In the genomic region with DNA sequence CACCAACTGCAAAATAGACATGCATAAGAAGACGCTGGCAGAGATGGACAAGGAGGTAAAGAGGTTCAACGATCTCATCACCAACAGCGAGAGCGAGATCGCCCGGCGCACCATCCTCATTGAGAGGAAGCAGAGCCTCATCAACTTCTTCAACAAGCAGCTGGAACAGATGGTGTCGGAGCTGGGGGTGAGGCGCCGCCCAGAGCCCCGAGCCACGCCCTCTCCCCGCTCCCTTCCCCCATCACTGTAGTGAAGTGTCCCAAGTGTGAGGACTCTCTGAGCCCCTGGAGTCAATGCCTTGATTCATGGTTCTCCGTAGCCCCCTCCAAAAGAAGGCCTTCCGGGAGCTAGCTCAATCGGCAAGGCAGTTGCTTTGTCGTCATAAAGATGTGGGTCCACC, we compare ENCODE assay signal across 31 mouse cellular contexts. TPM values are rescaled to one million over a fixed set of nuclear protein-coding genes. Genes with fewer than 3 reads are reported as not detected.
DNase-seq lines count a peak whose midpoint lies in the region; ATAC-seq and TF ChIP-seq lines count a peak whose summit lies in the region.
"Had no signal": no experiment of that assay in that cellular context is flagged by ENCODE, and none has a peak within 500 bp of the region (broad histone marks: within the 10 kb centered on the region; RNA-seq: fewer than 3 reads in every experiment).

No protein-coding gene starts in this region.

- no peak overlapping the region for H3K9ac ChIP-seq in limb, embryonic 11.5 days (ENCODE audit: low read length)
- H3K9ac ChIP-seq in liver, postnatal 0 days (replicated peaks), result no peak overlapping the region
- H3K9ac ChIP-seq: embryonic facial prominence, embryonic 12.5 days; forebrain, embryonic 15.5 days; heart, embryonic 15.5 days; hindbrain, embryonic 15.5 days; liver, embryonic 14.5 days; lung, embryonic 14.5 days; midbrain, embryonic 12.5 days had no signal

- no peak overlapping the region for H3K27ac ChIP-seq in limb, embryonic 11.5 days (replicated peaks; ENCODE audit: low read depth, low read length)
- no peak overlapping the region for H3K27ac ChIP-seq in liver, postnatal 0 days (ENCODE audit: low read depth)
- H3K27ac ChIP-seq: embryonic facial prominence, embryonic 12.5 days; forebrain, embryonic 15.5 days; heart, embryonic 10.5 days; heart, embryonic 15.5 days; hindbrain, embryonic 15.5 days; liver, embryonic 14.5 days; midbrain, embryonic 12.5 days; stomach, postnatal 0 days had no signal

- WGBS in limb, embryonic 11.5 days, result 30% methylated on average over 17 of the region's 17 CpGs
- 47% methylated on average over 17 of the region's 17 CpGs for WGBS in liver, postnatal 0 days (ENCODE audit: insufficient replicate concordance)

- no peak for ATAC-seq in limb, embryonic 11.5 days (ENCODE audit: insufficient number of reproducible peaks, low FRiP score, low TSS enrichment, low read depth)
- no peak for ATAC-seq in liver, postnatal 0 days
- ATAC-seq: activated CD4-positive, CD25-positive, alpha-beta regulatory T cell, adult 4 months; forebrain, embryonic 15.5 days had no signal

- H3K4me2 ChIP-seq in limb, embryonic 11.5 days (ENCODE audit: low read depth, severe bottlenecking), result 0 out of 2 replicates have a peak overlapping the region, but pooled peaks have one; percentile 0
- no peak overlapping the region for H3K4me2 ChIP-seq in liver, postnatal 0 days (ENCODE audit: low read depth, low read length)
- H3K4me2 ChIP-seq: embryonic facial prominence, embryonic 12.5 days; forebrain, embryonic 15.5 days; heart, embryonic 15.5 days; lung, embryonic 14.5 days; midbrain, embryonic 12.5 days had no signal

- DNase-seq in kidney, postnatal 10 days, result peak; percentile 38
- no peak for DNase-seq in kidney, adult 9 months
- peak; percentile 71 for DNase-seq in thymus, postnatal 0 days (ENCODE audit: low spot score)
- no peak for DNase-seq in thymus, postnatal 25 days
- DNase-seq in embryo, embryonic 10.5 days (ENCODE audit: low spot score), result peak; percentile 43
- DNase-seq in limb, embryonic 11.5 days (ENCODE audit: low spot score), result peak; percentile 47
- DNase-seq in liver, postnatal 0 days, result no peak
- no peak for DNase-seq in B cell, adult 2 months
- DNase-seq: adrenal gland, adult 2 months; adrenal gland, postnatal 36 days; cerebellum, adult 18-20 months; cerebellum, postnatal 10 days; gastrocnemius, postnatal 25 days; heart, adult 11 months; heart, postnatal 36 days; kidney, adult 18-20 months; liver; lung, embryonic 14.5 days; lung, postnatal 36 days; right cerebral cortex, adult 18-20 months; right cerebral cortex, postnatal 4 days had no signal

- no peaks in the 10 kb centered on the region for H3K36me3 ChIP-seq in limb, embryonic 11.5 days (ENCODE audit: control insufficient read depth, insufficient read depth, low read length)
- H3K36me3 ChIP-seq in liver, postnatal 0 days (replicated peaks; ENCODE audit: insufficient read depth, low read length), result no peaks in the 10 kb centered on the region
- H3K36me3 ChIP-seq: embryonic facial prominence, embryonic 12.5 days; forebrain, embryonic 15.5 days; heart, embryonic 10.5 days; heart, embryonic 15.5 days; hindbrain, embryonic 15.5 days had no signal

- no peaks in the 10 kb centered on the region for H3K27me3 ChIP-seq in limb, embryonic 11.5 days (ENCODE audit: control insufficient read depth, insufficient read depth, low read length)
- 0 out of 2 replicates have a peak, but pooled peaks cover 7% of the 10 kb centered on the region for H3K27me3 ChIP-seq in liver, postnatal 0 days (ENCODE audit: insufficient read depth, low read length)
- H3K27me3 ChIP-seq: embryonic facial prominence, embryonic 12.5 days; forebrain, embryonic 15.5 days; hindbrain, embryonic 15.5 days had no signal

- peaks cover 18% of the 10 kb centered on the region; the same call in 1 of the 2 replicates for H3K4me1 ChIP-seq in limb, embryonic 11.5 days (ENCODE audit: control insufficient read depth, insufficient read depth, low read length)
- H3K4me1 ChIP-seq in liver, postnatal 0 days (ENCODE audit: insufficient read depth), result peaks cover 2% of the 10 kb centered on the region; the same call in 1 of the 2 replicates

- TF ChIP-seq CTCF in liver, postnatal 0 days (IDR thresholded peaks at IDR 0.05; ENCODE audit: low read depth), result no peak

- no peak overlapping the region for H3K4me3 ChIP-seq in limb, embryonic 11.5 days (ENCODE audit: low read depth, low read length)
- H3K4me3 ChIP-seq in liver, postnatal 0 days (ENCODE audit: low read depth, low read length), result no peak overlapping the region
- H3K4me3 ChIP-seq: embryonic facial prominence, embryonic 12.5 days; forebrain, embryonic 15.5 days; heart, embryonic 15.5 days; hindbrain, embryonic 15.5 days; midbrain, embryonic 12.5 days had no signal

- TF ChIP-seq EP300 in liver, postnatal 0 days (IDR thresholded peaks at IDR 0.05; ENCODE audit: low read depth), result no peak

- no peaks in the 10 kb centered on the region for H3K9me3 ChIP-seq in limb, embryonic 11.5 days (ENCODE audit: control insufficient read depth, low read length)
- H3K9me3 ChIP-seq in liver, postnatal 0 days (ENCODE audit: low read length), result no peaks in the 10 kb centered on the region
- H3K9me3 ChIP-seq: embryonic facial prominence, embryonic 12.5 days; forebrain, embryonic 15.5 days; heart, embryonic 10.5 days; heart, embryonic 15.5 days; hindbrain, embryonic 15.5 days; midbrain, embryonic 12.5 days had no signal

RNA-seq across cellular contexts. Expression of a gene that starts 16.7 kb away (rescaled TPM):
- 25.6 and 29.6 TPM in 2 replicates for polyA plus RNA-seq in thymus, postnatal 0 days (2015; fragmentation: Nextera tagmentation; extraction: Ambion mirVana)
- polyA plus RNA-seq in limb, embryonic 11.5 days (2014; fragmentation: Nextera tagmentation; extraction: Ambion mirVana), result 16.5 and 17.9 TPM in 2 replicates
- 28.6 and 29.0 TPM in 2 replicates for polyA plus RNA-seq in liver, postnatal 0 days (2015; fragmentation: Nextera tagmentation; extraction: Ambion mirVana)

RNA-seq across cellular contexts. Expression of a gene that starts 22.6 kb away (rescaled TPM):
- polyA plus RNA-seq in thymus, postnatal 0 days (2015; fragmentation: Nextera tagmentation; extraction: Ambion mirVana), result 4.6 and 5.3 TPM in 2 replicates
- 8.9 and 10.8 TPM in 2 replicates for polyA plus RNA-seq in limb, embryonic 11.5 days (2014; fragmentation: Nextera tagmentation; extraction: Ambion mirVana)
- 0.89 and 0.95 TPM in 2 replicates for polyA plus RNA-seq in liver, postnatal 0 days (2015; fragmentation: Nextera tagmentation; extraction: Ambion mirVana)

RNA-seq across cellular contexts. Expression of a gene that starts 22.7 kb away (rescaled TPM):
- polyA plus RNA-seq in thymus, postnatal 0 days (2015; fragmentation: Nextera tagmentation; extraction: Ambion mirVana), result 5.3 and 5.9 TPM in 2 replicates
- 10.8 TPM in 2 replicates for polyA plus RNA-seq in limb, embryonic 11.5 days (2014; fragmentation: Nextera tagmentation; extraction: Ambion mirVana)
- polyA plus RNA-seq in liver, postnatal 0 days (2015; fragmentation: Nextera tagmentation; extraction: Ambion mirVana), result 1.0 and 1.5 TPM in 2 replicates

RNA-seq across cellular contexts. Expression of a gene that starts 48.9 kb away (rescaled TPM):
- 417 and 424 TPM in 2 replicates for polyA plus RNA-seq in thymus, postnatal 0 days (2015; fragmentation: Nextera tagmentation; extraction: Ambion mirVana)
- polyA plus RNA-seq in limb, embryonic 11.5 days (2014; fragmentation: Nextera tagmentation; extraction: Ambion mirVana), result 463 and 475 TPM in 2 replicates
- 119 and 125 TPM in 2 replicates for polyA plus RNA-seq in liver, postnatal 0 days (2015; fragmentation: Nextera tagmentation; extraction: Ambion mirVana)

RNA-seq across cellular contexts. Expression of a gene that starts 56.6 kb away (rescaled TPM):
- polyA plus RNA-seq in thymus, postnatal 0 days (2015; fragmentation: Nextera tagmentation; extraction: Ambion mirVana), result 0.14 and 0.17 TPM in 2 replicates
- 0.17 and 0.18 TPM in 2 replicates for polyA plus RNA-seq in limb, embryonic 11.5 days (2014; fragmentation: Nextera tagmentation; extraction: Ambion mirVana)
- polyA plus RNA-seq in liver, postnatal 0 days (2015; fragmentation: Nextera tagmentation; extraction: Ambion mirVana), result 0.06 and 0.09 TPM in 2 replicates
- polyA plus RNA-seq: lung, embryonic 14.5 days; neural tube, embryonic 11.5 days had no signal

Comparison
In these comparisons a context has a peak if more than half of its experiments do, and no peak if none do; other contexts are left out.
1. DNase-seq: peak in kidney, postnatal 10 days (single experiment), thymus, postnatal 0 days (single experiment), embryo, embryonic 10.5 days (single experiment) and limb, embryonic 11.5 days (single experiment); none in kidney, adult 9 months (single experiment), thymus, postnatal 25 days (single experiment), liver, postnatal 0 days (single experiment) and B cell, adult 2 months (0 of 2).